Mouse (Mus musculus): Measurements from ENCODE around the gene Nanog.
"Not testable (repeated sequence)": the region's sequence is repeated elsewhere in the genome, so short reads cannot be mapped to it uniquely, and the experiment has no call there.

Gene Nanog

GRCm38 (mm10) chr6:122702480-122703124 is 4.7 kb upstream of the Nanog start:
- DNase-seq (ENCODE audit: inconsistent age in 2 of 2, low spot score in 1 of 2) = peak; percentile 27 to 75

- DNase-seq (ENCODE audit: inconsistent age in 2 of 2, low spot score in 1 of 2) = no peak
Observed at GRCm38 (mm10) chr6:122703251-122703650, 4.0 kb upstream of the Nanog start.

GRCm38 (mm10) chr6:122703706-122704105 is 3.6 kb upstream of the Nanog start:
- no peak for DNase-seq (ENCODE audit: inconsistent age in 2 of 2, low spot score in 1 of 2)

GRCm38 (mm10) chr6:122706337-122706840 is 900 bp upstream of the Nanog start:
- DNase-seq (ENCODE audit: inconsistent age in 2 of 2, low spot score in 1 of 2) = no peak

- no peak for DNase-seq (ENCODE audit: inconsistent age in 2 of 2, low spot score in 1 of 2)
Observed at GRCm38 (mm10) chr6:122708826-122709225, 1.5 kb downstream of the Nanog start.

- no peak for DNase-seq (ENCODE audit: inconsistent age in 2 of 2, low spot score in 1 of 2)
Observed at GRCm38 (mm10) chr6:122711455-122711854, 4.2 kb downstream of the Nanog start.

- peak in 1 of 2 experiments; percentile 26 for DNase-seq (ENCODE audit: inconsistent age in 2 of 2, low spot score in 1 of 2)
Observed at GRCm38 (mm10) chr6:122713116-122713515, 5.8 kb downstream of the Nanog start.

- DNase-seq (ENCODE audit: inconsistent age in 2 of 2, low spot score in 1 of 2) = no peak
Observed at GRCm38 (mm10) chr6:122714707-122715365, 7.5 kb downstream of the Nanog start.

GRCm38 (mm10) chr6:122715886-122716285 is 8.6 kb downstream of the Nanog start:
- no peak for DNase-seq (ENCODE audit: inconsistent age in 2 of 2, low spot score in 1 of 2)

GRCm38 (mm10) chr6:122718224-122718623 is 10.9 kb downstream of the Nanog start:
- not testable (repeated sequence) for DNase-seq (ENCODE audit: inconsistent age in 2 of 2, low spot score in 1 of 2)

GRCm38 (mm10) chr6:122719942-122720341 is 12.7 kb downstream of the Nanog start:
- DNase-seq (ENCODE audit: inconsistent age in 2 of 2, low spot score in 1 of 2) = peak; percentile 55 to 89

- peak; percentile 59 to 90 for DNase-seq (ENCODE audit: inconsistent age in 2 of 2, low spot score in 1 of 2)
Observed at GRCm38 (mm10) chr6:122739952-122740351, 32.7 kb downstream of the Nanog start.

GRCm38 (mm10) chr6:122741460-122742227 is 34.4 kb downstream of the Nanog start:
- peak in 1 of 2 experiments; percentile 39 for DNase-seq (ENCODE audit: inconsistent age in 2 of 2, low spot score in 1 of 2)

GRCm38 (mm10) chr6:122742228-122742899 is 35.1 kb downstream of the Nanog start:
- DNase-seq (ENCODE audit: inconsistent age in 2 of 2, low spot score in 1 of 2) = peak; percentile 26 to 72

- no peak for DNase-seq (ENCODE audit: inconsistent age in 2 of 2, low spot score in 1 of 2)
Observed at GRCm38 (mm10) chr6:122743353-122743752, 36.1 kb downstream of the Nanog start.

GRCm38 (mm10) chr6:122744505-122745249 is 37.4 kb downstream of the Nanog start:
- DNase-seq (ENCODE audit: inconsistent age in 2 of 2, low spot score in 1 of 2) = no peak

- DNase-seq (ENCODE audit: inconsistent age in 2 of 2, low spot score in 1 of 2) = no peak
Observed at GRCm38 (mm10) chr6:122750579-122750978, 43.3 kb downstream of the Nanog start.

GRCm38 (mm10) chr6:122755913-122756312 is 48.6 kb downstream of the Nanog start:
- no peak for DNase-seq (ENCODE audit: inconsistent age in 2 of 2, low spot score in 1 of 2)

- peak; percentile 58 to 70 for DNase-seq (ENCODE audit: inconsistent age in 2 of 2, low spot score in 1 of 2)
Observed at GRCm38 (mm10) chr6:122758732-122759131, 51.4 kb downstream of the Nanog start.

GRCm38 (mm10) chr6:122761011-122761599 is 53.8 kb downstream of the Nanog start:
- DNase-seq (ENCODE audit: inconsistent age in 2 of 2, low spot score in 1 of 2) = peak; percentile 46 to 68

Measured in adrenal gland, adult (tissue).